Mouse (Mus musculus): ENCODE results near the gene Ube4a. TPM values are rescaled to one million over a fixed set of nuclear protein-coding genes. Genes with fewer than 3 reads are reported as not detected.
"Not testable (repeated sequence)": the region's sequence is repeated elsewhere in the genome, so short reads cannot be mapped to it uniquely, and the experiment has no call there.

The Ube4a gene
- polyA plus RNA-seq, 1 experiment from 2014 or later, result 36.0 TPM

GRCm38 (mm10) chr9:44979806-44980205, 14.4 kb upstream of the Ube4a start:
- Histone ChIP-seq H3K4me1 (no peaks in the 10 kb centered on the region), H3K4me3 (no peak overlapping the region), H3K4me2 (replicated peaks) (no peak overlapping the region), H3K9me3 (replicated peaks) (no peaks in the 10 kb centered on the region), H3K27me3 (peaks cover 3% of the 10 kb centered on the region; the same call in 1 of the 2 replicates), H3K9ac (no peak overlapping the region), H3K36me3 (no peaks in the 10 kb centered on the region), H3K27ac (no peak overlapping the region)
- WGBS, result 82% methylated on average over 7 of the region's 7 CpGs
- no peak for ATAC-seq (ENCODE audit: low FRiP score)

GRCm38 (mm10) chr9:44977813-44978212, 12.4 kb upstream of the Ube4a start:
- no peaks in the 10 kb centered on the region for H3K9me3 ChIP-seq (replicated peaks)
- H3K36me3 ChIP-seq, result no peaks in the 10 kb centered on the region
- H3K27me3 ChIP-seq, result peaks cover 12% of the 10 kb centered on the region
- H3K9ac ChIP-seq, result no peak overlapping the region
- no peak for ATAC-seq (ENCODE audit: low FRiP score)
- H3K4me3 ChIP-seq, result no peak overlapping the region
- no peaks in the 10 kb centered on the region for H3K4me1 ChIP-seq
- 81% methylated on average over 6 of the region's 6 CpGs for WGBS
- H3K4me2 ChIP-seq (replicated peaks), result no peak overlapping the region
- no peak overlapping the region for H3K27ac ChIP-seq

GRCm38 (mm10) chr9:44969450-44969849, 4.0 kb upstream of the Ube4a start:
- Histone ChIP-seq H3K27ac (no peak overlapping the region), H3K27me3 (peaks cover 13% of the 10 kb centered on the region), H3K36me3 (no peaks in the 10 kb centered on the region), H3K4me3 (no peak overlapping the region), H3K9ac (no peak overlapping the region), H3K4me1 (peaks cover 9% of the 10 kb centered on the region), H3K4me2 (replicated peaks) (no peak overlapping the region), H3K9me3 (replicated peaks) (no peaks in the 10 kb centered on the region)
- no peak for ATAC-seq (ENCODE audit: low FRiP score)
- 73% methylated on average over 1 of the region's 1 CpGs for WGBS

- not testable (repeated sequence) for H3K9ac ChIP-seq; H3K4me3 ChIP-seq; ATAC-seq (ENCODE audit: low FRiP score); H3K36me3 ChIP-seq; H3K27ac ChIP-seq; H3K4me2 ChIP-seq (replicated peaks); H3K27me3 ChIP-seq; H3K9me3 ChIP-seq (replicated peaks)
- 85% methylated on average over 5 of the region's 5 CpGs for WGBS
- H3K4me1 ChIP-seq, result peaks cover 13% of the 10 kb centered on the region
These were observed 2.4 kb upstream of the Ube4a start for GRCm38 (mm10) chr9:44967763-44968162.

- H3K9me3 ChIP-seq (replicated peaks), result no peaks in the 10 kb centered on the region
- H3K4me1 ChIP-seq, result peaks cover 13% of the 10 kb centered on the region
- no peak for ATAC-seq (ENCODE audit: low FRiP score)
- no peak overlapping the region for H3K27ac ChIP-seq
- WGBS, result 28% methylated on average over 3 of the region's 3 CpGs
- no peak overlapping the region for H3K4me3 ChIP-seq
- H3K36me3 ChIP-seq, result 0 out of 2 replicates have a peak, but pooled peaks cover 7% of the 10 kb centered on the region
- H3K9ac ChIP-seq, result no peak overlapping the region
- H3K27me3 ChIP-seq, result 0 out of 2 replicates have a peak, but pooled peaks cover 4% of the 10 kb centered on the region
- H3K4me2 ChIP-seq (replicated peaks), result no peak overlapping the region
These were observed 1.4 kb upstream of the Ube4a start for GRCm38 (mm10) chr9:44966815-44967242.

- H3K4me1 ChIP-seq, result peaks cover 13% of the 10 kb centered on the region
- peak overlapping the region; percentile 82 for H3K4me2 ChIP-seq (replicated peaks)
- H3K9me3 ChIP-seq (replicated peaks), result no peaks in the 10 kb centered on the region
- H3K4me3 ChIP-seq, result peak overlapping the region; percentile 86
- 14% methylated on average over 10 of the region's 10 CpGs for WGBS
- peaks cover 14% of the 10 kb centered on the region; the same call in 1 of the 2 replicates for H3K36me3 ChIP-seq
- peak overlapping the region; percentile 82; the same call in 1 of the 2 replicates for H3K9ac ChIP-seq
- H3K27me3 ChIP-seq, result 0 out of 2 replicates have a peak, but pooled peaks cover 4% of the 10 kb centered on the region
- no peak; the same call in 1 of the 2 replicates for ATAC-seq (ENCODE audit: low FRiP score)
- peak overlapping the region; percentile 23; the same call in 1 of the 2 replicates for H3K27ac ChIP-seq
These were observed 550 bp upstream of the Ube4a start for GRCm38 (mm10) chr9:44965833-44966466.

GRCm38 (mm10) chr9:44954432-44954831, 11.0 kb downstream of the Ube4a start:
- no peak for ATAC-seq (ENCODE audit: low FRiP score)
- no peak overlapping the region for H3K27ac ChIP-seq
- 94% methylated on average over 3 of the region's 3 CpGs for WGBS
- H3K4me1 ChIP-seq, result no peaks in the 10 kb centered on the region
- H3K9ac ChIP-seq, result no peak overlapping the region
- no peaks in the 10 kb centered on the region for H3K9me3 ChIP-seq (replicated peaks)
- H3K4me3 ChIP-seq, result no peak overlapping the region
- no peak overlapping the region for H3K4me2 ChIP-seq (replicated peaks)
- H3K36me3 ChIP-seq, result peaks cover 82% of the 10 kb centered on the region
- H3K27me3 ChIP-seq, result no peaks in the 10 kb centered on the region

- no peak overlapping the region for H3K27ac ChIP-seq
- no peak overlapping the region for H3K4me2 ChIP-seq (replicated peaks)
- no peaks in the 10 kb centered on the region for H3K27me3 ChIP-seq
- no peak overlapping the region for H3K9ac ChIP-seq
- no peak for ATAC-seq (ENCODE audit: low FRiP score)
- no peaks in the 10 kb centered on the region for H3K4me1 ChIP-seq
- no peak overlapping the region for H3K4me3 ChIP-seq
- H3K9me3 ChIP-seq (replicated peaks), result no peaks in the 10 kb centered on the region
- peaks cover 93% of the 10 kb centered on the region for H3K36me3 ChIP-seq
- 91% methylated on average over 5 of the region's 5 CpGs for WGBS
These were observed 17.6 kb downstream of the Ube4a start for GRCm38 (mm10) chr9:44947836-44948235.

- no peaks in the 10 kb centered on the region for H3K4me1 ChIP-seq
- no peak overlapping the region for H3K27ac ChIP-seq
- ATAC-seq (ENCODE audit: low FRiP score), result no peak
- WGBS, result 93% methylated on average over 7 of the region's 7 CpGs
- H3K4me2 ChIP-seq (replicated peaks), result no peak overlapping the region
- no peaks in the 10 kb centered on the region for H3K27me3 ChIP-seq
- H3K36me3 ChIP-seq, result peaks cover 95% of the 10 kb centered on the region
- no peak overlapping the region for H3K9ac ChIP-seq
- no peak overlapping the region for H3K4me3 ChIP-seq
- no peaks in the 10 kb centered on the region for H3K9me3 ChIP-seq (replicated peaks)
These were observed 19.2 kb downstream of the Ube4a start for GRCm38 (mm10) chr9:44946185-44946695.

GRCm38 (mm10) chr9:44942421-44942820, 23.0 kb downstream of the Ube4a start:
- 95% methylated on average over 4 of the region's 4 CpGs for WGBS
- no peak overlapping the region for H3K9ac ChIP-seq

GRCm38 (mm10) chr9:44941756-44942155, 23.6 kb downstream of the Ube4a start:
- Histone ChIP-seq H3K27me3 (no peaks in the 10 kb centered on the region), H3K9me3 (replicated peaks) (no peaks in the 10 kb centered on the region), H3K4me1 (no peaks in the 10 kb centered on the region), H3K4me2 (replicated peaks) (no peak overlapping the region), H3K9ac (no peak overlapping the region), H3K36me3 (peaks cover 90% of the 10 kb centered on the region), H3K4me3 (no peak overlapping the region), H3K27ac (no peak overlapping the region)
- 89% methylated on average over 4 of the region's 4 CpGs for WGBS
- ATAC-seq (ENCODE audit: low FRiP score), result no peak

More at GRCm38 (mm10) chr9:44942421-44942820, 23.0 kb downstream of the Ube4a start:
- Histone ChIP-seq H3K27ac (no peak overlapping the region), H3K4me1 (no peaks in the 10 kb centered on the region), H3K9me3 (replicated peaks) (no peaks in the 10 kb centered on the region), H3K4me3 (no peak overlapping the region), H3K4me2 (replicated peaks) (no peak overlapping the region), H3K36me3 (peaks cover 91% of the 10 kb centered on the region), H3K27me3 (no peaks in the 10 kb centered on the region)
- ATAC-seq (ENCODE audit: low FRiP score), result no peak

- ATAC-seq (ENCODE audit: low FRiP score), result no peak
- Histone ChIP-seq H3K4me3 (peak overlapping the region; percentile 97), H3K27me3 (no peaks in the 10 kb centered on the region), H3K9ac (peak overlapping the region; percentile 95; the same call in 1 of the 2 replicates), H3K4me1 (peaks cover 7% of the 10 kb centered on the region), H3K27ac (peak overlapping the region; percentile 91; the same call in 1 of the 2 replicates), H3K9me3 (replicated peaks) (no peaks in the 10 kb centered on the region), H3K4me2 (replicated peaks) (peak overlapping the region; percentile 89), H3K36me3 (no peaks in the 10 kb centered on the region; the same call in 1 of the 2 replicates)
- WGBS, result 71% methylated on average over 2 of the region's 2 CpGs
These were observed 43.9 kb downstream of the Ube4a start for GRCm38 (mm10) chr9:44921543-44921942.

- 2% methylated on average over 8 of the region's 8 CpGs for whole genome bisulfite sequencing
- H3K4me3 ChIP-seq, result peak overlapping the region; percentile 97
- peak overlapping the region; percentile 95 for H3K9ac ChIP-seq
- peak; percentile 91 for ATAC-seq (ENCODE audit: low FRiP score)
- H3K27ac ChIP-seq, result peak overlapping the region; percentile 91
- no peaks in the 10 kb centered on the region for H3K9me3 ChIP-seq (replicated peaks)
- H3K36me3 ChIP-seq, result no peaks in the 10 kb centered on the region
- H3K27me3 ChIP-seq, result no peaks in the 10 kb centered on the region
- peak overlapping the region; percentile 89 for H3K4me2 ChIP-seq (replicated peaks)
- H3K4me1 ChIP-seq, result peaks cover 7% of the 10 kb centered on the region
These were observed 44.3 kb downstream of the Ube4a start for GRCm38 (mm10) chr9:44921123-44921468.
